Mouse (Mus musculus) embryonic facial prominence, embryonic 14.5 days (tissue): ENCODE measurements at regions not wholly inside any gene's neighbourhood (a gene's known extent, or its start where the extent isn't known, plus 50 kb on each side); places are given as distances from the start of the nearest gene placed in this dataset.
A peak's percentile ranks its signal among the peaks of the same experiment; 100 is the strongest.

ENCODE experiments used
- ATAC-seq: fragments of 200-750 bp; cut with Nextera tagmentation; 2 replicates; pipeline ENCODE4 v1.8.0; 2017; ENCODE audit warnings: low read depth, moderate number of reproducible peaks, moderate TSS enrichment
- DNase-seq: peaks from one replicate; pipeline ENCODE4 v3.0.0-alpha.2; 2015; ENCODE audit warnings: low spot score
- H3K27ac ChIP-seq: fragments of 300-500 bp; sonication (generic); replicated peaks from 2 replicates; pipeline ENCODE4 v1.5.1; 2014; ENCODE audit warnings: low read depth, mild to moderate bottlenecking, low read length, moderate library complexity
- H3K27me3 ChIP-seq: fragments of 300-500 bp; sonication (generic); replicated peaks from 2 replicates; pipeline ENCODE4 v1.6.1; 2014; ENCODE audit warnings: low read length; ENCODE audit not compliant: control insufficient read depth, insufficient read depth
- H3K36me3 ChIP-seq: fragments of 300-500 bp; sonication (generic); 2 replicates; pipeline ENCODE4 v1.6.1; 2014; ENCODE audit warnings: low read length, mixed read lengths; ENCODE audit not compliant: control insufficient read depth, insufficient read depth
- H3K4me1 ChIP-seq: fragments of 300-500 bp; sonication (generic); 2 replicates; pipeline ENCODE4 v1.6.1; 2014; ENCODE audit warnings: antibody characterized with exemption, low read length; ENCODE audit not compliant: control insufficient read depth, insufficient read depth
- H3K4me2 ChIP-seq: fragments of 300-500 bp; sonication (generic); 2 replicates; pipeline ENCODE4 v1.6.1; 2014; ENCODE audit warnings: low read depth, mild to moderate bottlenecking, low read length, moderate library complexity, mixed read lengths
- H3K4me3 ChIP-seq: fragments of 300-500 bp; sonication (generic); 2 replicates; pipeline ENCODE4 v1.5.1; 2014; ENCODE audit warnings: low read depth, mild to moderate bottlenecking, low read length
- H3K9ac ChIP-seq: fragments of 300-500 bp; sonication (generic); 2 replicates; pipeline ENCODE4 v1.6.1; 2014; ENCODE audit warnings: low read depth, mild to moderate bottlenecking, low read length, moderate library complexity, mixed read lengths
- H3K9me3 ChIP-seq: fragments of 300-500 bp; sonication (generic); 2 replicates; pipeline ENCODE4 v1.6.1; 2016; ENCODE audit warnings: low read length; ENCODE audit not compliant: control insufficient read depth
- WGBS: fragments of 180-500 bp; shearing (Covaris S2); extraction: QIAGEN DNeasy Blood & Tissue Kit; methylation state at CpG from one replicate; pipeline ENCODE4 v1.1.7; 2014; 5-methylcytosine and 5-hydroxymethylcytosine counted together

DNA sequence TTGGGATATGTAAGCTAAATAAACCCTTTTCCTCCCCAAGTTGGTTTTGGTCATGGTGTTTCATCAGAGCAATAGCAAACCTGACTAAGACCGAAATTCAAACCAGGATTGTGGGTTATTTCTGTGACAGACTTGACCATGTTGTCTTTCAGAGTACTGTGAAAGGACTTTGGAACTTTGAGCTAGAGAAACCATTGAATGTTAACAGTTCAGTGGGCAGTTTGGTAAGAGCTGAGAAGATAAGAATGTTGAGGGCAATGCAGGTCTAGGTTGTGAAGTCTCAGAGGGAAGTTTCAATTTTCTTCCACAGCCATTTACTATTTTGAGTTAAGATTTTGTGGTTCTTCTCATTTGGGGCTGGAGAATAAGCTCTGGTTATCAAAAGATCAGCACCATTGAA is 168.2 kb upstream of the Lpp start:
- no peak overlapping the region for H3K4me2 ChIP-seq
- no peaks in the 10 kb centered on the region for H3K36me3 ChIP-seq
- WGBS: 93% methylated on average over 1 of the region's 1 CpGs
- ATAC-seq (no peak), DNase-seq (no peak)
- H3K9ac ChIP-seq: no peak overlapping the region
- no peaks in the 10 kb centered on the region for H3K4me1 ChIP-seq
- H3K9me3 ChIP-seq: no peaks in the 10 kb centered on the region
- H3K27ac ChIP-seq: no peak overlapping the region
- H3K4me3 ChIP-seq: no peak overlapping the region
- H3K27me3 ChIP-seq: no peaks in the 10 kb centered on the region

DNA sequence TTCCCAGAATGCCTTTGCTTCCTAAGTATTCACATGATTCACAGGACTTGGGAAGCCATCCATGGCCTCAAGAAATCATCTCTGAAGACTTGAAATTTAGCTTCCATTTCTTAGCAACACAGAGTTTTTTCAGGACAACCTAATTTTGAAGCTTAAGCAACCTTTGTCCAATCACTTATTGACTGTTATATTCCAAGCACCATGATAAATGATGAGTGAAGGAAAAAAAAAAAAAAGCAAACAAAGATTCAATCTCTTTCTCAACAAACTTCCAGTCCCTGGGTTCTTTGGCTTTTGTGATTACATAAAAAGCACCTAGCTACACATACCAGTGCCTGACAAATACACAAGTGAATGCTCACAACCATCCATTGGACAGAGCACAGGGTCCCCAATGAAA is 169.4 kb upstream of the Lpp start:
- no peaks in the 10 kb centered on the region for H3K4me1 ChIP-seq
- no peak overlapping the region for H3K4me2 ChIP-seq
- no peaks in the 10 kb centered on the region for H3K36me3 ChIP-seq
- no peaks in the 10 kb centered on the region for H3K9me3 ChIP-seq
- H3K27me3 ChIP-seq: no peaks in the 10 kb centered on the region
- ATAC-seq (no peak), DNase-seq (no peak)
- H3K27ac ChIP-seq: no peak overlapping the region
- no peak overlapping the region for H3K9ac ChIP-seq
- H3K4me3 ChIP-seq: no peak overlapping the region

DNA sequence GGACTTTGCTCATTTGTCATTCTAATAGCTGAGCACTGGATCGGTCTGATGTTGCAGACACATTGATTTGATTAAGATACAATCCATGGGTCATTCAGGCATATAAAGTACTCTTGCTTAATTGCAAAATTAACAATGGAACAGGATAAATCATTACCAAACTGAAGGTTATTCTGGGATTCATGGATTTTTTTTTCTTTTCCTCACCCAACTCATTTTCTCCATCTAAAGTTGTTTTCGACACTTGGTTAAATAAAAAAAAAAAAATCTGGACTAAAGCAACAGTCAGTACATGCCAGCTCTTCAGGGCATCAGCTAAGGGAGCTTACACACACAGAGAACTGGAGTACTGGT is 169.8 kb upstream of the Lpp start:
- no peak for ATAC-seq
- Histone ChIP-seq H3K4me3 (no peak overlapping the region), H3K4me2 (no peak overlapping the region), H3K9me3 (no peaks in the 10 kb centered on the region), H3K36me3 (no peaks in the 10 kb centered on the region), H3K27me3 (no peaks in the 10 kb centered on the region), H3K4me1 (peaks cover 3% of the 10 kb centered on the region), H3K27ac (no peak overlapping the region), H3K9ac (no peak overlapping the region)
- WGBS: 60% methylated on average over 2 of the region's 2 CpGs
- no peak for DNase-seq

DNA sequence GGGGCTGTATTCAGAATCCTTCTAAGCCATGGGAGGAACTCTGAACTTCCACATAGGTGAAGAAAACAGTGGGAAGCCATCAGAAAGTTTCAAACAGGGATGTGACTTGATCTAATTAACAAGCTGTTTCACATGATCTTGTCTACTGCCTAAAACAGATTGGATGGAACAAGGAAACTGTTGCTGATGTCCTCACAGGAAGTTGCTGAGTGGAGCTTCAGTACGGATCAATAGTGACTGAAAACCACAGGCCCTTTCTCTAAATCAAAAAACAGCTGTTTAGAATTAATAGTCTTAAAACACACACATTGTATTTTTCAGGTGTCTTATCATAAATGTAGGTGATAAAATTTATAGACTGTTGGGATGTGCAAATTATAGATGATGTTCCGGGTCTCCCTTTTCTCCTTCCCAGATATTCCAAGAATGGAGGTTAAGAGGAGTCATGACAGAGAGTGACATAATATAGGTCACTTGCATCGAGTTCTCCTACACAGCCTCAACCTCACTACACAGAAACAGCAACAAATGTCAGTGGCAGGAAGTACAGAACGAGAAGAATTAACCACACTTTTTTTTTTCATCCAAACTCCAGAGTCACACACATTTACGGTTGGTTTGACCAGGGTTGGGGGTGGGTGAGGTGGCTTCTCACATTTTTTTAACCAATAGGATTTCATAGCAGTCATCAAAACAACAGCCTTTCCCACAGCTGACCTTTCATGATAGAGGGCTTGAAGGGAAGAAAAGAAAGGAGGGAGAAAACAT is 170.4 kb upstream of the Lpp start:
- no peak overlapping the region for H3K4me3 ChIP-seq
- no peak overlapping the region for H3K4me2 ChIP-seq
- DNase-seq: no peak
- no peak overlapping the region for H3K9ac ChIP-seq
- no peaks in the 10 kb centered on the region for H3K27me3 ChIP-seq
- H3K36me3 ChIP-seq: no peaks in the 10 kb centered on the region
- ATAC-seq: no peak
- H3K9me3 ChIP-seq: no peaks in the 10 kb centered on the region
- peaks cover 9% of the 10 kb centered on the region for H3K4me1 ChIP-seq
- WGBS: 52% methylated on average over 5 of the region's 5 CpGs
- no peak overlapping the region for H3K27ac ChIP-seq

DNA sequence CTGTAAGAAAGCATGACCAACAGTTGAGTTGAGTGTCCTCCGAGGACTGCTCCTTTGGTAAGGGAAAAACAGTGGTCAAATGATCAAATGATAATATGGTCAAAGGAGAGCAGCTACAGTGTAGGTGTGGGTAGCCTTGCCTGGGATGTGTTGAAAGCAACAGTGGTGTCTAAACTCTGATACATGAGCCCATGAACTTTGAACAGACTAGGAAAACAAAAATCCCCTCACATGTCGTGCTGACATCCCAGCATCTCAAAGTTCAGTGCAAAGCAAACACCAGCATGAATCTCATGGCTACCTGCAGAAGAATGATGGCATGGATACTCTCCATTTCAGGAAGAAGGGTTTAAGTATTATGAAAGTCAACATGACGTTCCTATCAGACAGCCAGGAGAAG is 171.3 kb upstream of the Lpp start:
- Histone ChIP-seq H3K4me3 (no peak overlapping the region), H3K27ac (no peak overlapping the region), H3K9ac (no peak overlapping the region), H3K4me2 (no peak overlapping the region), H3K36me3 (no peaks in the 10 kb centered on the region), H3K4me1 (peaks cover 9% of the 10 kb centered on the region), H3K27me3 (no peaks in the 10 kb centered on the region), H3K9me3 (no peaks in the 10 kb centered on the region)
- ATAC-seq (no peak), DNase-seq (no peak)
- whole genome bisulfite sequencing: 82% methylated on average over 3 of the region's 3 CpGs

DNA sequence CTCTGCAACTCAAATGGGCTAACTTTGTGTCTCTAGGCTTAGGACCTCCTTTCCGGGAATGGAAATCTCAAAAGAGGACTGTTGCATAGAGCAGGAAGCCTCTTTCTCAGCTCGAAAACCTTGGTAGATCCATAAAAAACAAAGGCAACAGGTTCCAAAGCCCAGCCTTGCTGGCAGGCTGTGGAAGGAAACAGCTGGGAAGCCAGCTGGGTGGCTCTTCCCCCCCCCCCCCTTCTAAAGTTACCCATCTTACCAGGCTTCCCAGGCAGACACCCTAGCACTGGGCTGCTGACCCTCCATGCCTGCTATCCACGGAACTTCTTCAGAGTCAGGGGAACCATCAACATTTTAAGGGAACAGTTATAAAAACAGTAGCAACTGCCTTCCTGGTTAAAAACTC is 172.7 kb upstream of the Lpp start:
- no peak overlapping the region for H3K9ac ChIP-seq
- H3K4me1 ChIP-seq: peaks cover 9% of the 10 kb centered on the region
- DNase-seq (no peak), ATAC-seq (no peak)
- H3K4me2 ChIP-seq: no peak overlapping the region
- WGBS: 65% methylated on average over 3 of the region's 3 CpGs
- no peak overlapping the region for H3K4me3 ChIP-seq
- no peaks in the 10 kb centered on the region for H3K36me3 ChIP-seq
- no peaks in the 10 kb centered on the region for H3K27me3 ChIP-seq
- H3K27ac ChIP-seq: 0 out of 2 replicates have a peak overlapping the region, but pooled peaks have one; percentile 6
- H3K9me3 ChIP-seq: no peaks in the 10 kb centered on the region

DNA sequence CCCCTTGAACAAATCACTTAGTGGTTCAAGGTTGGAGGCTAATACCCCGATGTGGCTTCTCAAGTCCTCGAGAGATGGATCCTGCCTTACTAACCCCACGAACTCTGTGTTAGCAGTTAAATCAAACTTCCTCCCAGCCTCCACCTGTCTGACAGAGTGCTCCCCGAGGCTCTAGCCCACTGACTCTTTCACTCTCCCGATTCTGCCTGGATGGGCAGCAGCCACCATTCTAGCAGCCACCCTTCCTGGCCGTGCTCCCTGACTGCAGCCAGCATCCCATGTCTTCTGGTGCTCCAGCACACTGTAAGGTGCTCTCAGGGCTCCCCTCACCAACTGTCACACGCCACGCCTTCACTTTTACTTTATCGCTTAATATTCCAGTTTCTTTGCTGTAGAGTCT is 173.6 kb upstream of the Lpp start:
- no peak overlapping the region for H3K9ac ChIP-seq
- H3K27ac ChIP-seq: no peak overlapping the region
- H3K27me3 ChIP-seq: no peaks in the 10 kb centered on the region
- DNase-seq (no peak), ATAC-seq (no peak)
- H3K4me1 ChIP-seq: peaks cover 9% of the 10 kb centered on the region
- WGBS: 83% methylated on average over 9 of the region's 9 CpGs
- no peak overlapping the region for H3K4me3 ChIP-seq
- H3K4me2 ChIP-seq: no peak overlapping the region
- H3K36me3 ChIP-seq: no peaks in the 10 kb centered on the region
- no peaks in the 10 kb centered on the region for H3K9me3 ChIP-seq

DNA sequence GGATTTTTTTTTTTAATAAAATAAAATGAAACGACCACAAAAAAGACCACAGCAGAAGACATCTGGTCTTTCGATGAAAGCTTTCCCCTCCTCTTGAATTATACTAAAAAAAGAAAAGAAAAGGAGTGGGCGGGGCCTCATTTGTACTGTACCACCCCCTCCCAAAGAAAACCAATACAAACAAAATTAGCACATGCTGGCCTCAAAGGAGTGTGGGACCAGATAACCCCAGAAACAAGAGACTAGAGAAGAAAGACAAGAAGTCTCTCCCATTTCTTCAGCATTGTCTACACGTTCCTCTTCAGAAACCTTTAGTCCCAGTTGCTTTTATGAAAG is 174.5 kb upstream of the Lpp start:
- Histone ChIP-seq H3K36me3 (no peaks in the 10 kb centered on the region), H3K4me3 (no peak overlapping the region), H3K4me1 (peaks cover 9% of the 10 kb centered on the region), H3K4me2 (peak overlapping the region; percentile 33; the same call in 1 of the 2 replicates), H3K27ac (no peak overlapping the region), H3K27me3 (no peaks in the 10 kb centered on the region), H3K9ac (no peak overlapping the region), H3K9me3 (no peaks in the 10 kb centered on the region)
- ATAC-seq: no peak
- DNase-seq: no peak
- WGBS: 54% methylated on average over 4 of the region's 4 CpGs

DNA sequence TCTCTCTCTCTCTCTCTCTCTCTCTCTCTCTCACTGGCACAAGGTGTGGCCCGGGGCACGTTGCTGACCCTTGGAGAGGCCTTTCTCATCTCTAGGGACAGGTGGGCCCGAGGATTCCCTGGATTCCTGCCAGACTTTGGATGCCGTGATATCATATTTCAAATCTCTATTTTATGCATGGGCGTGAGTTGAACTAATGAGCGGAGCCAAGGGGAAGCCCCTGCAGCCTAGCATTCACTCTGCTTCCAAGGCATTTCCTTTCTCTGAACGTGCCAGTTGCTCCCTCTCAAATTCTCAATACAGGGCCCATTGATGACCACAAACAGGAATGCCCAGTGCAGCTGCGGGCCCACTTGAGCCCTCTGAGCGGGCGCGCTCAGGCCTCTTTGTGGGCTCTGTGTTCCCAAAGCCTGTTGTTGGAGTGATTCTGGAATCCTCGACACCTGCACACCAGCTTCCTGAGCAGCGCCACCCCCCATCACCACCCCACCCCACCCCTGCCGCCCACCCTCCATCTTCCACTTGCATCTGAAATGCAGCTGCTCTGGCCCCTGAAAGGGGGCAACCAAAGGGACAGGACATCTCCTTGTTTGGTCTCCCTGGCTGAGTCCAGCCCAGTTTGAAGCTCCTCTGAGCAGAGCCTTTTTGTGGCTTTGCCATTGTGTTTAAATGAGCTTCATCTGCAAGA is 175.0 kb upstream of the Lpp start:
- ATAC-seq (peak; percentile 89), DNase-seq (peak; percentile 80)
- Histone ChIP-seq H3K9ac (peak overlapping the region; percentile 14; the same call in 1 of the 2 replicates), H3K4me2 (peak overlapping the region; percentile 33), H3K27ac (0 out of 2 replicates have a peak overlapping the region, but pooled peaks have one; percentile 21), H3K9me3 (no peaks in the 10 kb centered on the region), H3K27me3 (no peaks in the 10 kb centered on the region), H3K4me3 (no peak overlapping the region), H3K36me3 (no peaks in the 10 kb centered on the region), H3K4me1 (peaks cover 9% of the 10 kb centered on the region)
- WGBS: 13% methylated on average over 14 of the region's 14 CpGs
